Mouse (Mus musculus): ENCODE measurements around the gene Bbs9.

Bbs9 gene

GRCm38 (mm10) chr9:22686765-22687472, 211.4 kb downstream of the Bbs9 start:
- in situ Hi-C loops (cut with MboI, MseI), result loop anchor here (10.0 kb wide), 1 partner anchor 132 kb away; no protein-coding TSS in a partner anchor

GRCm38 (mm10) chr9:22690234-22690633, 214.7 kb downstream of the Bbs9 start:
- in situ Hi-C loops (cut with MboI, MseI), result no loop called here

DNA sequence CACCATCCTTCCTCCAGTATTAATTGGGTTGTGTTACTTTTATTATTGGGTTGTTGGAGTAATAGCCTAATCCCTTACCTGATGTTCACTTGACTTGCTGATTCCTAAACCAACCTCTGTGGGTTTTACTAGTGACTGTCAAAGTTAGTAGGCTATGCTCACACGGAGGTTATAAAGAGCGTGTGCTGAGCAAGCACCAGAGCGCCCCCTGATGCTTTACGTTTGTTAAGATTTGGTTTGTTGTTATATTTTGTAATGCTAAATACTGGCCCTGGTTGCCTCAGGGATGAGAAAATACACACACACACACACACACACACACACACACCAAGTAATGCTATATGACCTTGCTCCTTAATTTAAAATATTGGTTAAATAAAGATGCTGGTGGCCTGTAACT, 219.9 kb downstream of the Bbs9 start:
- in situ Hi-C loops (cut with MboI, MseI), result no loop called here

DNA sequence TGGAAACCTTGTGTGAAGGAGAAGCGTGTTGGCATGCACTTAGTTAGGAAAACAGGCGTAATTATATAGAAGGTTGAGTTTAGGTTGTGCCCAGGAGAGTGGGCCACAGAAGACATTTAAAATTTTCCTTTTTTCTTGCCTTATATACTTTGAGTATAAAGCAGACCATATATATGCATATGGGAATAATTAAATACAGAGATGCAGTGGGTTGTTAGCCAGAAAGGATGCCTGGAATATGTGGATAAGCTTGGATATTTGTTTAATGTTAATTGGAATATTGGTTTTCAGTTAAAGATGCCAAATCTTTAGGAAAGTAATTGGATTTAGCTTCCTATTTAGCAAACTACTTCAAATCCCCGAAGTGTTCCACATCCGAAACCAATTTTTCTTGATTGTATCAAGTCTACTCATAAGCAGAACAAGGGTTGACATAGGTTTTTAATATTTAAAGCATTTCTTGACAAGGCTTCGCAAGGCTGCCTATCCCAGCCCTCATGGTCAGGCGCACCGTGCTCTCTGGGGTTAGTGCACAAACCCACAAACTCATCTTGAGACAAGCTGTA, 221.4 kb downstream of the Bbs9 start:
- in situ Hi-C loops (cut with MboI, MseI), result no loop called here

DNA sequence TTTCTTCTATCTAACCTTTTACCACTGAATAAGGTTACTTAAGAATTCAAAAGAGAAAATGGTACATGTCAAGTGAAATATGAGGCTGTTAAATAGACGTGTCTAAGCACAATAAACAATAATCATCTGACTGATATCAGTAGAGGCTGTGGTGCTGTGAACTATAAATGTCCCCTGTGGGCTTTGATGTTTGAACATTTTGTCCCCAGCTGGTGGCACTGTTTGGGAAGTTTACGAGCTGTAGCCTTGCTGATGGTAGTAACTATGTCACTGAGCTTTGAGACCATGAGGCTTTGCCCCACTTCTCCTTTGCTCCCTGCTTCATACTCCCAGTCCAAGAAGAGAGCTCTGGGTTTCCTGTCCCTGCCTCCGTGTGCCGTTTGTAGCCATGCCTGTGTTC, 222.3 kb downstream of the Bbs9 start:
- in situ Hi-C loops (cut with MboI, MseI), result no loop called here

- in situ Hi-C loops (cut with MboI, MseI), result no loop called here
These were observed 223.0 kb downstream of the Bbs9 start for GRCm38 (mm10) chr9:22698501-22698900.

DNA sequence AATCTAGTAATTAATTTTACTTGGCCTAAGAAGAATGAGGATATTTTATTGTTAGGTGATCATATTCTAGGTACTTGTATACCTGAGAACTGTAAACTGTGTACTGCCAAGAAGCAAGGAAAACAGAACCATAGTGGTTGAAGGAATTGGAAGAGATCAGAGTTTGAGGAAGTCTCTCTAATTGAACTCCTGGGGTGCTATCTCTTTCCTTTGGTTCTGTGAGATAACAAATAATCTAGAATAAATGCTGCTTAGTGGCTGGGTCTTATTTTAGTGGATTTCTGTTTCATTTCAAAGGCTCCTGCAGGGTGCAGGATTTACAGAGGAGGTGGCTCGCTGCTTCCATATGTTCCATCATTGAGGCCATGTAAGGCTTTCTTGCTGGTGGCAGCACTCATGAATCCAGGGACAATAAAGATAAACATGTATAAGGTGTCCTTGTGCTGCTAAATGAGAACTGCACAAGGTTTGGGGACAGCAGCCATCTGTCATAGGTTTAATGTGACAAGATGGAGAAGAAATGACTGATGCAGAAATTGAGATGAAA, 226.6 kb downstream of the Bbs9 start:
- in situ Hi-C loops (cut with MboI, MseI), result no loop called here

DNA sequence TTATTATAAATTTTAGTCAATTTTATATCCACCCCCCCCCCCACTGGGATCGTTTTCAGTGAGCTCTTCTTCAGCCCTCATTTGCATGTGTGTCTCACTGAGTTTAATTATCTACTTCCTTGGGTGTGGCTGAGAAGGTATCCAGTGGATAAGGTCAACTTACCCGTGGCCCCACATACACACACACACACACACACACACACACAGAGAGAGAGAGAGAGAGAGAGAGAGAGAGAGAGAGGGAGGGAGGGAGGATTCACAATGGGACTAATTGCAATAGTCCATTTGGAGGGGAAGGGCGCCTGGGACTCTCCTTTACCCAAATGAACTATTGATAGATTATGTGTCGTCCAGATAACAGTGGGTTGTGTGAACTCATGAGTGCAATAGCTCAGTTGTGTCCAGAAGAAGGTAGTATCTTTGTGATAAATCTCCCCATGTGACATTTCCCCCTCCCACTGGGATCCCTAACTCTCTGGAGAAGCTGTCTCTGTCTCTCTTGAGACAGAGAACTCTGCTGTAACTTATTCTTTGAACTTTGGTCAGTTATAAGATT, 227.4 kb downstream of the Bbs9 start:
- in situ Hi-C loops (cut with MboI, MseI), result no loop called here

- in situ Hi-C loops (cut with MboI, MseI), result no loop called here
These were observed 228.0 kb downstream of the Bbs9 start for GRCm38 (mm10) chr9:22703541-22703940.

DNA sequence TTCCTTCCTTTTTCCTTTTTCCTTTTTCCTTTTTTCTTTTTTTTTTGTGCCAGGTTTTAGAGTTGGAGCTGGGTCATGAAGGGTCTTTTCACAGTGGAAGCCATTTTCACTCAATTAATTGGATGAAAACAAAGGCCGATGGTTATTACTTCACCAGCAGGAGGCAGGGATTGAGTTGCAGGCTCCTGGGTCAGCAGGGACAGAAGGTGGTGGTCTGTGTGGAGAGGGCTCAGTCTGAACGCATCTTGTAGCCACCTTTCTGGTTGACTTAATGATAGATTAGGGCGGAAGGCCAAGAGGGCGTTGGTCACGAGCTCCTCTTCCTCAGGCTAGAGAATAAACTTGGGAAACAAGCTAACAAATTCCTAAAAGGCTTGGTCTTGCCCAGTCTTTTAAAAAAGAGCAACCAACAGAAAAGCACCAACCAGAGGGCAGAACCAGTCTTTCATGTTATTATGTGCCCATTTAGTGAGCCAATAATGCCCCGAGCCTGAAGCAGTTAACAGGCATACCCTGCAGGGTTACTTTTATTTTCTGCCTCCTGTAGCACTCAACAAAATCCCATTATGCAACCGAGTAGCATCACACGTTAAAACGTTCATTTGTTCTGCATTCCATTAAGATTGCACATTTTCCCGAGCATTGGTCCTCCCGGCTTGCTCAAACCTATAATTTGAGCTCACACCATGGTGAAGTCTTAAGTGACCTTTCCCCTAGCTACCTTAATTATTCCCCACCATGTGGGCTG, 231.8 kb downstream of the Bbs9 start:
- in situ Hi-C loops (cut with MboI, MseI), result no loop called here

GRCm38 (mm10) chr9:22708970-22709726, 233.6 kb downstream of the Bbs9 start:
- in situ Hi-C loops (cut with MboI, MseI), result no loop called here

- in situ Hi-C loops (cut with MboI, MseI), result loop anchor here (5.0 to 10.0 kb wide), 2 partner anchors 102 to 305 kb away; no protein-coding TSS in a partner anchor
These were observed 234.5 kb downstream of the Bbs9 start for GRCm38 (mm10) chr9:22710032-22710431.

GRCm38 (mm10) chr9:22711339-22711738, 235.8 kb downstream of the Bbs9 start:
- in situ Hi-C loops (cut with MboI, MseI), result loop anchor here (5.0 to 10.0 kb wide), 2 partner anchors 101 to 303 kb away; no protein-coding TSS in a partner anchor

DNA sequence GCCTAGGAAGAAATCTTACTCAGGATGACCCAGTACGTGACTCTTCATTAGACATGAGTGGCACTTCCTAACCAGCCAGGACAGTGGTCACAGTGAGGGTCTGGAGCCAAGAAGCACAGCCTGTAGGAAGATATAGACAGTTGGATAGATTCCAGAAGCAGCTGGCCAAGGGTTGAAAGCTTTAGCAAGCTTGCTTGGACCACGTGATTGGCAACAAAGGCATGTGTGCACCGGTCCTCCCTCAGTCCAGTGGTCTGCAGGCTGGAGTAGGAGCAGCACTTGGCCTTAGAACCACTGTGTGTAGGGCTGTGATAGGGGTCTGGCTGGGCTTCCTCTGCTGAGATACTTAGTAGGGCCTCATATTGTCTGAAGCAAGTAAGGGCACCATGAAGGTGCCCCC, 237.2 kb downstream of the Bbs9 start:
- in situ Hi-C loops (cut with MboI, MseI), result loop anchor here (5.0 to 10.0 kb wide), 2 partner anchors 100 to 302 kb away; no protein-coding TSS in a partner anchor

DNA sequence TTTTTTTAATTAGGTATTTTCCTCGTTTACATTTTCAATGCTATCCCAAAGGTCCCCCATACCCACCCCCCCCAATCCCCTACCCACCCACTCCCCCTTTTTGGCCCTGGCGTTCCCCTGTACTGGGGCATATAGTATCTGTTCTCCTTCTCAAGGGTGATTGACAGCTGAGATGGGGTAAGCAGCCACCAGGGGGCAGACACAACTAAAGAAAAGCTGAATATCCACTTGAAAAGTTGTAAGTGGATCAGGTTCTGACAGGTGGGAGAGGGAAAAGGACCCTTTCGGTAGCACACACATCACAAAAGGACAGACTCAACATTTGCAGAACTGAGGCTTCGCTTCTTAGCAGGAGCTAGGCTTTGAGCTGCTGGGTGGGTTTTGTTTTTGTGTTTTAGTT, 237.8 kb downstream of the Bbs9 start:
- in situ Hi-C loops (cut with MboI, MseI), result loop anchor here (5.0 to 10.0 kb wide), 2 partner anchors 99 to 302 kb away; no protein-coding TSS in a partner anchor

DNA sequence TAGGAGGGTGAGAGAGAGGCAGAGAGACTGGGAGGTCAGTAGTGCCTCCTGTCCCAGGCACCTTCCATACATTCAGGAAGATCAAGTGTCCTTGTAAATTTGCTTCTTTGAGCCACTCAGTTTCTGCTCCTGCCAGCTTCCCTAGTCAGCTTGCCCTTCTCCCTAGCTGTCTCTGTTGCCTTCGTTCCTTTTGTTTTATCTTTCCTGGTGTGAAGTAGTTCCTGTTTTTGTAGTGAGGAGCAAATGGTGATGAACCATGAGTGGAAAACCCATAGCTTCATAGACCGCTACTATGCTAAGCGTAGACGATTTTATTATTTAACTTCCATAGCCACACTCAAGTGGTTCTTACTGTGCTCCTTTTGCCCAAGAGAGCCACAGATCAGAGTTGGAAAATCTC, 242.1 kb downstream of the Bbs9 start:
- in situ Hi-C loops (cut with MboI, MseI), result loop anchor here (5.0 to 10.0 kb wide), 2 partner anchors 297 to 530 kb away; no protein-coding TSS in a partner anchor

- in situ Hi-C loops (cut with MboI, MseI), result loop anchor here (5.0 to 10.0 kb wide), 2 partner anchors 297 to 529 kb away; no protein-coding TSS in a partner anchor
These were observed 242.8 kb downstream of the Bbs9 start for GRCm38 (mm10) chr9:22718174-22718823.

DNA sequence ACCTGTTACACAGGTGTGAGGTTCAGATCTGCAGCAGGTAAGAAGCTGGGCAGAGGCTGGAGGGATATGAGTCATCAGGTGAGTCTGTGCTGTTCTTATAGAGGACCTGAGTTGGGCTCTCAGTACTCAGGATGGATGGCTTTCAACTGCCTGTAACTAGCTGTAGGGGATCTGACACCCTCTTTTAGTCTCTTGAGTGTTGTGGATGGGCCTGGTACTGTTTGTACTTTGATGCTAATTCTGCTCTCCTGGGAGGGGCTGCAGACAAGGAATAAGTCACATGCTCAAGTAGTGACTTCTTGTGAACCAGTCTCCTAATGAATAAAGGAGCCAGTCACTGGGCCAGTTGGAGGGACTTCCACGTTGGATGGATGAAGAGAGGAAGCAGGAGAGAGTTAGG, 257.1 kb downstream of the Bbs9 start:
- in situ Hi-C loops (cut with MboI, MseI), result no loop called here

- in situ Hi-C loops (cut with MboI, MseI), result no loop called here
These were observed 259.4 kb downstream of the Bbs9 start for GRCm38 (mm10) chr9:22734954-22735353.

DNA sequence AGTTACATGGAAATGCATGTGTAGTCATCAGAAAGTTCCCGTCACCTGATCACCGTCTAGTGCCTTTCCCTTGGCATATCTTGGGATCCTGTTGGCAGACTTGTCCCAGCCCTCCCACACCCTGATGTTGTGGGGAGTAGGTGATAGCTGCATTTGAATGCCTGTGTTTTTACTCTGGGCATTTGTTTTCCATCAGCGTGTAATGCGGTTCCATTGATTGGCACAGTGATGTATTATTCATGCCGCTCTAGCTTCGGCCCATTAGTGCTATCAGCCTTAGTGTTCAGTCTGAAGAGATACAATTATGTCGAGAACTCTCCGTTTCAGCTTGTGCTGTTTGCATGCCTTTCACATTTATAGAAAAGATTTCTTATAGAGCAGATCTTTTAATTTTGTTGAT, 259.9 kb downstream of the Bbs9 start:
- in situ Hi-C loops (cut with MboI, MseI), result no loop called here
